Mouse (Mus musculus): ENCODE measurements around the gene Smarca4. TPM values are rescaled to one million over a fixed set of nuclear protein-coding genes. Genes with fewer than 3 reads are reported as not detected.

Gene Smarca4
- polyA plus RNA-seq, 2 experiments from 2014 or later = 26.2 to 34.6 TPM

DNA sequence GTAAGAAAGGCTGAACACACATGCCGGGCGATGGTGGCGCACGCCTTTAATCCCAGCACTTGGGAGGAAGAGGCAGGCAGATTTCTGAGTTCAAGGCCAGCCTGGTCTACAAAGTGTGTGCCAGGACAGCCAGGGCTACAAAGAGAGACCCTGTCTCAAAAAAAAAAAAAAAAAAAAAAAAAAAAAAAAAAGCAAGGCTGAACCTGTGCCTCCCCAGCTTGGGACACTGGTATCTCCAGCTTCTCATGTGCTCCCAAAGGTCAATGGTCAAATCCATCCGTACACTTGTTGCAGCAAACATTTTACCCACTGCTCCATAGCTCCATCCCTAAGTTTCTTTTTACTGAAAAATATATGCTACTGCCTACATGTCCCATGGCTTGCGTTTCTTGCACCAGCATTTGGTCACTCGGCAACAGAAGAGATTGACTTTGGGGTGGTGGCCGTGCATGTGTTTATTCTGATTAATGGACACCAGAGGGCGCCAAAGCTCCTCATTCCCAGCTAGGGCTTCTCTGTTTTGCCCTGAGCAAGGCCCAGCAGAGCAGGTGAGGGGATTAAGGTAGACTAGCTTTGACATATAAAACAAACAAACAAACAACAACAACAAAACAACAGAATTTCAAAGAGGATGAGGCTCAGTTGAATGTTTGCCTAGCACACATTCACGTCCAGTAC lies 14.1 kb upstream of the Smarca4 start:
- peak; percentile 60 for ATAC-seq

DNA sequence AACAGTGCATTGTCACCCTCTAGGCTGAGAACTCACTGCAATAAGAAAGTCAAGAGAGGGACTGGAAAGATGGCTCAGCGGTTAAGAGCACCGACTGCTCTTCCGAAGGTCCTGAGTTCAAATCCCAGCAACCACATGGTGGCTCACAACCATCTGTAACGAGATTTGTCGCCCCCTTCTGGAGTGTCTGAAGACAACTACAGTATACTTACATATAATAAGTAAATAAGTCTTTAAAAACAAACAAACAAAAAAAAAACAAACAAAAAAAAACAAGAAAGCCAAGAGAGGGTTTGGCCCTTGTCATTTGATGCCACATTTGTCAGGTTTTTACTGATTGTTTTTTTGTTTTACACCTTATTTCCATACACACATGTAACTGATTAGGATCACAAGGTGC lies 11.8 kb upstream of the Smarca4 start:
- ATAC-seq = no peak

DNA sequence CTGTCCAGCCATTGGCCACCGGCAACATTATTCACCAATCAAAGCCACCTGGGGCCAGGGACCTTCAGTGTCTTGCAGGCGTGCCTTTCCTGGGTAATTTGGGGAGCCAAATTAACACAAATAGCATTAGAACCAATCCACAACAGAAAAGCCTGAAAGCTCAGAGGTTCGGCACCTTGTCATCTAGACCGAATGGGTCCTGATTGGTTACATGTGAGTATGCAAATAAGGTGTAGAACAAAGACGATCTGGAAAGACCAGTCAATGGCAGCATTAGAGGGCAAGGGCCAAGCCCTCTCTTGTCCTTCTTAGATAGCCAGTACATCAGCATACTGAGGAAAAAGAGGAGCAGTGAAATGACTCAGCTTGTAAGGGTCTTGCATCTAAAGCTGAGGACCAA lies 10.1 kb upstream of the Smarca4 start:
- no peak for ATAC-seq

DNA sequence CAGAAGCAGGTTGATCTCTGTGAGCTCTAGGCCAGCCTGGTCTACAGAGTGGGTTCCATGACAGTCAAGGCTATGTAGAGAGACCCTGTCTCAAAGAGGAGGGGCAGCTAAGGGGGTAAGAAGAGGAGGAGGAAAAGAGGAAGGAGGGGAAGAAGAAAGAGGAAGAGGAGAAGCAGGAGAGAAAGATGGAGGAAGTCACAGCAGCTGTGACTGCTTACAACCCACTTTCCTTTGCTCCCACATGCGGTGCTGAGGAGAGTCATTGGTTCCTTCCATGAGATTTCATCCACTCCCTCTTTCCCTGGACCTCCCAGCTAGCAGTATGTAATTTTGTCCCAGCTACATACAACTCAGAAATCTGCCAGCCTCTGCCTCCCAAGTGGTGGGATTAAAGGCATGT lies 9.3 kb upstream of the Smarca4 start:
- no peak for ATAC-seq

DNA sequence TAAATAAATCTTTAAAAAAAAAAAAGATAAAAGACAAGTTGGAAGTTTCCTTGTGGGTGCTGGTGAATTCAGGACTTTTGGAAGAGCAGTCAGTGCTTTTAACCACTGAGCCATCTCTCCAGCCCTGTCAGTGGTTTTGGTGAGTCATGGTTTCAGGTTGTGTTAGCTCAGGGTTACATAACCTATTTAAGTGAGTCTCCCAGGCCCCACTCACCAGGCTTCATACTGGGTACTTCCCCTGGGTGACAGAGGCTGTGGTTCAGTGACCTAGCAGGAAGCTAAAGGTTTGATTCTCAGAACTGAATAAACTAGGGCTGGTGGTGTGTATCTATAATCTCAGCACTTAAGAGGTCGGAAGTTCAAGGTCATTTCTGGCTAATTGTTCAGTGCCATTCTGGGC lies 6.1 kb upstream of the Smarca4 start:
- peak; percentile 100 for ATAC-seq

DNA sequence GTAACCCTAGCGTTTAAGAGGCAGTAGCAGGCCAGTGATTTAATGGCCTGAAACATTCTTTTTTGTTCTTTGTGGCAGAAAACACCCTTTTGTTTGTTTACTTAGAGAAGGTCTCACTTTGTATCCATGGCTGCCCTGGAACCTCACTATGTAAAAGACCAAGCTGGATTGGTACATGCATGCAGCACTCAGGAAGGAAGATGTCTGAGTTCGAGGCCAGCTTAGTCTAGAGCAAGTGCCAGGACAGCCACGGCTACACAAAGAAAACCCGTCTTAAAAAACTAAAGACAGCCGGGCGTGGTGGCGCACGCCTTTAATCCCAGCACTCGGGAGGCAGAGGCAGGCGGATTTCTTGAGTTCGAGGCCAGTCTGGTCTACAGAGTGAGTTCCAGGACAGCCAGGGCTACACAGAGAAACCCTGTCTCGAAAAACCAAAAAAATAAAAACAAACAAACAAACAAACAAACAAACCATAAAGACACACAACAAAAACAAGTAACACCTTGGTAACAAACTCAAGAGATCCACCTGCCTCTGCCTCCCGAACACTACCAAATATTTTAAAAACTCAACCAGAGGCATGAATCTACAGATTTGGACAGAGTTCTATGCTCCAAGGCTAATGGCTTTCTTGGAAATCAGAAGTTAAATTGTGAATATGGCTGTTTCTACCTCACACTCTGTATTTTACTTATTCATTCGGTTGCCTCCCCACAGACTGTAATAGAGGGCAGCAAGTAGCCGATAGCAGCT lies 929 bp upstream of the Smarca4 start:
- peak; percentile 3 for ATAC-seq

DNA sequence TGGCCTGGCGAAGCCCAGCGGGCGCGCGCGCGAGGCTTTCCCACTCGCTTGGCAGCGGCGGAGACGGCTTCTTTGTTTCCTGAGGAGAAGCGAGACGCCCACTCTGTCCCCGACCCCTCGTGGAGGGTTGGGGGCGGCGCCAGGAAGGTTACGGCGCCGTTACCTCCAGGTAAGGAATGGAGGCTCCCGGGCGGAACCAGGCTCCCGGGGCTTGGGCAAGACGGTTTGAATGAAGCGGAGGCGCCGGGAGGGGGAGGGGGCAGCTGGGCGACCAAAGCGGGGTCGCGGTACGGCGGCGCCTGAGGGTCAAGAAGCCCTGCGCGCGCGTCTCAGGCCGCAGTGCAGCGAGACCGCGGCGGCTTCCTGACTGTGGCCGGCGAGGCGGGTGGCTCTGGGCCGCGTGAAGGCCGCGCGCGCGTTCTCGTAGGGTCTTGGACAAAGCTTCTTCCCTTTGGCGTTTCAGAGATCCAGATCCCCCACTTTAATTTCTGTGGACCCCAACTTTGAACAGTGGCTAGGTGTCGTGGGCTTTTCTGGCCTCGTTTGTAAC lies 338 bp downstream of the Smarca4 start:
- peak; percentile 13 for ATAC-seq

DNA sequence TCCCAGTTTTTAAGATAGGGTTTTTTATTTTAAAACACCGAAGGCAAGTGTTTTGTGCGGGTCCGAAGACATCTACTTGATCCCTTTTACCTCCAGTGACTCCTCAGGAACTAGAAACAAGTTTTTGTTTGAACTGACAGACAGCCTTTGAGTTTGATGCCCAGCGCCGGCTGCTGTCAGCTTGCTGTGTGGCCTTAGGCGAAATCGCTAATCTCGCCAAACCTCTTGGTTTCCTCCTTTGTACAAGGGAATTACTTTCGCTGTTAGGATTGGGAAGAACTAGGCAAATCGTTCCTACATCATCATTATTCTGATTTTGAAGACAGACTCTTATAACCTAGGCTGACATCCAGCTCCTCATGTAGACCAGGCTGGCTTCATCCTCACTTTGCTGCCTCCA lies 1.1 kb downstream of the Smarca4 start:
- no peak for ATAC-seq

DNA sequence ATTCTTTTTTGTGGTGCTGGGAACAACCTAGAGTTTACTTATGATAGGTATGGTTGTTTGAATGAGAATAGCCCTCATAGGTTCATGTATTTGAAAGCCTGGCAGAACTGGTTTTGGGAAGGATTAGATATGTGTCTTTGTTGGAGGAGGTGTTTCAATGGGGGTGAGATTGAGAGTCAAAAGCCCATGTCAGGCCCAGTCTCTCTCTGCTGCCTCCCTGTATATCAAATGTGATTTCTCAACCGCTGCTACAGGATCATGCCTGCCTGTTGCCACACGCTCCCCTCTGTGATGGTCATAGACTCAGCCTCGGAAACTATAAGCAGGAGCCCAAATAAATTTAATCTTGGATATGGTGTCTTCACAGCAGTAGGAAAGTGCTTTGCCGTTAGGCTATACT lies 4.3 kb downstream of the Smarca4 start:
- ATAC-seq = no peak

DNA sequence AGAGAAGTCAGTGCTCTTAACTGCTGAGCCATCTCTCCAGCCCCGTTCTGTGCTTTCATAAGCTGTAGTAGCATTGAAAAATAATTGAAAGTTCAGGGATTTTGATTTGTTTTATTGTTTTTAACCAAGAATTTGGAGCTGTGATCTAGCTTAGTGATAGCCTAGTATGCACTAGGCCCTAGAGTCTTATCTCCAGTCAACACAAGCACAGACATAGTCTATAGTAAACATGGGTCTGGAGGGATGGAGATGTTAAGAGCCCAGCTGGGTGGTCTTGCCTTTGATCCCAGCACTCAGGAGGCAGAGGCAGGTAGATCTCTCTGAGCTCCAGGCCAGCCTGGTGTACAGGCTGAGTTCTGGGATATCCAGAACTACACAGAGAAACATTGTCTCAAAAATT lies 6.7 kb downstream of the Smarca4 start:
- no peak for ATAC-seq

DNA sequence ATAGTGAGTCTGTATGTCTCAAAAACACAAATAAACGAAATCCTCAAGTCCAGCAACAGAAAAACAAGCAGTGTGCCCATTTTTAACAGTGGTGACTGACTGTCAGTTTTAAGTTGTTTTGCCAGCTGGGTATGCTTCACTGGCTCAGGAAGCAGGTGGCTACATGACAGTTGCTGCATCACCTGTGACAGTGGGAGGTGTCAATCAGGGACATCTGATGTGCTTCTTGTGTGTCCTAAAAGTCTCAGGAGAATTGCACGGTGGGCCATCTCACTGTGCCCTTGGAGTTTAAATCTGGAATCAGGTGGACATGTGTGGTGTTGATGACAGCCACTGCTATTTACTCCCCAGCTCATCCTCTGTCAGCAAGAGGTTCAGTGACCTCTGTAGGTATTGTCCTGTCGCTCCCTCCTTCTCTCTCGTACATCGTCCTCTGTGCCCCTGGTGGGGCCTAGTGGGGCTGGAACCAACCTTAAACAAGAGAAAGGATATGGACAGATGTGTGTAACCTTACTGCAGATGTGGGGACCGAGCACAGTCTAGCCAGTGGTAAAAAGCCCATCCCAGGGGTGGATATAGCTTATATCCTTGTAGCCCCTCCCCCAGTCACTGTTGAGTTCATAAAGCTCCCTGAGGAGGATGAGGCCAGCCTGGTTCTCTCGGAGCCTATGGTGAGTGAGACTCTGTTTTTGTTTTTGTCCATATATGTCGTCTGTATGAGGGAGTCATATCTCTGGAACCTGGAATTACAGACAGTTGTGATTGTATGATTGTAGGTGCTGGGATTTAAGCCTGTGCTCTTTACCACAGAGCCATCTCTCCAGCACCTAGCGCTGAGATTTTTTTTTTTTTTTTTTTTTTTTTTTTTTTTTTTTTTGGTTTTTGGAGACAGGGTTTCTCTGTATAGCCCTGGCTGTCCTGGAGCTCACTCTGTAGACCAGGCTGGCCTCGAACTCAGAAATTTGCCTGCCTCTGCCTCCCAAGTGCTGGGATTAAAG lies 9.7 kb downstream of the Smarca4 start:
- no peak for ATAC-seq

DNA sequence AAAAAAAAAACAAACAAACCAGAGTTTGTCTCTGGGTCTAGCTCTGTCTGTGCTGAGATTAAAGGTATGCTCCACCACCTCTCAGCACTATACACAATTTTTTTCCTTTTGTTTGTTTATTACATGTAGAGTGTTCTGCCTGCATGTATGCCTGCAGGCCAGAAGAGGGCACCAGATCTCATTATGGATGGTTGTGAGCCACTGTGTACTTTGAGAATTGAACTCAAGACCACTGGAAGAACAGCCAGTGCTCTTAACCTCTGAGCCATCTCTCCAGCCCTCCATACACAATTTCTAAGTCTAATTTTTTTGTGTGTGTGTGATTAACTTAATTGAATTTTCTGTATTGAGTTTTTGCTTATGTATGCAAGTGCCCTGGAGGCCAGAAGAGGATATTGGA lies 10.6 kb downstream of the Smarca4 start:
- ATAC-seq = no peak

DNA sequence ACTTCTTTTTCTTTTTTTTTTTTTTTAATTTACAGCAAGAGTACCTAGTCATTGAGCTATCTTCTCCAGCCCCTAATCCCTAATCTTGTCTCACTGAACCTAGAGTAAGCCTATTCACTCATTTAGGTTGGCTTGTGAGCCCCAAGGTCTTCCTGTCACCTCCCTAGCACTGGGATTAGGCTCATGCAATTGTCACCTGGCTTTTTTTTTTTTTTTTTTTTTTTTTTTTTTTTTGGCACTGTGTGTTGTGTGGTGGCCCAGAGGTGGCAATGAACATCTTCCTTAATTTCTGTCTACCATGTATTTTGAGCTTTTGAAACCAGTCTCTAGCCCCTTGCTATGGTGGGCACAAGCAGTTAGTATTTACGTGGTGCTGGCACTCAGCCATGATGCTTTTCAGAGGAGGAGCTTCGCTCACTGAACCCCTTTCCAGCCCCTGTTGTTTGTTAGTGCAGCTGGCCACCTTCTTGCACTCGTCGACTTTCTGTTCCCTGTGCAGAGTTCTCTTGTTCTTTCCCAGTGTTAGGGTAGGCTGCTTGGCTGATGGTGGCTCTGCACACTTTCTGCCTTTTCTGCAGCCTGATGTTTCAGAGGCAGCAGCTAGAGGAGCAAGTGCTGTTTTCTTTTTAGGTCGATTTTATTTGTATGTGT lies 11.3 kb downstream of the Smarca4 start:
- no peak for ATAC-seq

DNA sequence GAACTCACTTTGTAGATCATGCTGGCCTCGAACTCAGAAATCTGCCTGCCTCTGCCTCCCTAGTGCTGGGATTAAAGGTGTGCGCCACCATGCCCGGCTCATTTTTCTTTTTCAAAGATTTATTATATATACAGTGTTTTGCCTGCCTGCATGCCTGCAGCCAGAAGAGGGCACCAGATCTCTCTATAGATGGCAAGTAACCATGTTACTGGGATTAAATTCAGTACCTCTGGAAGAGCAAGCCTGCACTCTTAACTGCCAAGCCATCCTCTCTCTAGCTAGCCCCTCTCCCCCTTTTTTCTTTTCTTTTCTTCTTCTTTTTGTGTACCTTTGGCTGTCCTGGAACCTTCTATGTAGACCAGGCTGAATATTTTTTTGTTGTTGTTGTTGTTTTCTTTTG lies 14.7 kb downstream of the Smarca4 start:
- ATAC-seq = no peak

DNA sequence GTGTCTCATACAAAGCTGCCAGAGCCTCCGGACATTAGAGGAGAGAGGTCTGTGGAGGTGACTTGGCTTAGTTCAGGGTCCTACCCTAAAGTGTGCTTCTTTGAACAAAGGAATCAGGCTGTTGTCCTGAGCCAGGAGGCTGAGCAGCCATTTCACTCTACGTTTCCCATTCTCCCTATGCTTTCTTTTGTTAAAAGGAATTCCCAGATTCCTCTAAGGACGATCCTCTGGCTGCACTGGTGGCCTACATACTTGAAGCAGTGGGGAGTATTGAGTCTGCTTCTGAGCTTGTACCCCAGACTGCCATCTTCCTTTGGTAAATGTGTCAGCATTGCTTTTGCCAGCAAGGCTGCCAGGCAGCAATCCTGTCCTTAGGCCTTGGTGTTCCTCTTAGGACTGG lies 17.1 kb downstream of the Smarca4 start:
- no peak for ATAC-seq

DNA sequence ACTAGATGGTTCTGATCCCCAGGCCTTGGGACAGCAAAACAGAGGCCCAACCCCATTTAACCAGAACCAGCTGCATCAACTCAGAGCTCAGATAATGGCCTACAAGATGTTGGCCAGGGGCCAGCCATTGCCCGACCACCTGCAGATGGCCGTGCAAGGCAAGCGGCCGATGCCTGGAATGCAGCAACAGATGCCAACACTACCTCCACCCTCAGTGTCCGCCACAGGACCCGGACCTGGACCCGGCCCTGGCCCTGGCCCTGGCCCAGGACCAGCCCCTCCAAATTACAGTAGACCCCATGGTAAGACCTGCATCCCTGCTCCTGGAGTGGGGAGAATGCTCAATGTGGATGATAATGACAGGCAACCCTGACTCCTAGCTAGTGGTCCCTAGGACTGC lies 19.7 kb downstream of the Smarca4 start:
- ATAC-seq = no peak

DNA sequence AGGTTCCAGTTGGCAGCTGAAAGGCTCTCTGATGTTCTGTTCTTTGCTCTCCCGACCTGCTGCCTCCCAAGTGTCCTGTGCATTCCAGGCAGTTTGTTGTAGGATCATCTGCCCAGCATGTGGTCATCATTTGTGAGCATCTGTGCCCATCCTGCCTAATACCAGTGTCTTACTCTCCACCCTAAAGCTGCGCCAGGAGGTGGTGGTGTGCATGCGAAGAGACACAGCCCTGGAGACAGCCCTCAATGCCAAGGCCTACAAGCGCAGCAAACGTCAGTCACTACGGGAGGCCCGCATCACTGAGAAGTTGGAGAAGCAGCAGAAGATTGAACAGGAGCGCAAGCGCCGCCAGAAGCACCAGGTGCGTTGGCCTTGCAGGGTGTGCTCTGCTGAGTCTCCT lies 23.1 kb downstream of the Smarca4 start:
- ATAC-seq = no peak

DNA sequence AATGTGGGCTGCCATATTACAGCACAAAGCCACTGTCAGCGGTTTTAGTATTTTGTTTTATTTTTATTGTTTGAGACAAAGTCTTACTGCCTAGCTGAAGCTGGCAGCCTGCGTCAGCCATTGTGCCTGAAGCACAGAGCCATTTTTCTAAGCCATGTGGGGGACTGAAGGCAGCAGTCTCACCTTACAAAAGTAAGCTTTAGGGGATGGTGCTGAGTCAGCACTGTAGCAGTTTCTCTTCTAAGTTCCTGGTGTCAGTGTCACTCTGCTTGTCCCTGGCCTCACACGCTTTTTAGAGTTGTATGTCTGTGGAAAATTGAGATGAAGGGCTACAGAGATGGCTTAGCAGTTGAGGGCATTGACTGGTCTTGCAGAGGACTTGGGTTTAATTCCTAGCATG lies 30.4 kb downstream of the Smarca4 start:
- no peak for ATAC-seq

DNA sequence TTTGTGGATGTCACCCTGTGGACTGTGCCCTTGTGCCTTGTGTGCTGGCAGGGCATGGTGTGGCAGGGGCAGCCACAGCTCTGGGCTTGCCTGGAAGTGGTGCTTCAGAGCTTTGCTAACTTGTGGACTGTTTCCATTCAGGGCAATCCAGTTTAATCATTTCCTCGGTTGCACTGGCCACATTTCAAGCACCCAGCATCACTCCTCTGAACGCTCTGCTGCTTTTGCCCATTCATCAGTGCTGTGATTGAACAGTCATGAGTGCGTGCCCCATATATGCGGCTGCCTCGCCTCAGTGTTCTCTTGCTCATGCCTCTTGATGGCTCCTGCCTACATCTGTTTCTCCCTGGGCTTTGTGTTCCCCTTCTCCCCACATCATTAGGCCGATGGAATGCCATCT lies 31.8 kb downstream of the Smarca4 start:
- no peak for ATAC-seq

DNA sequence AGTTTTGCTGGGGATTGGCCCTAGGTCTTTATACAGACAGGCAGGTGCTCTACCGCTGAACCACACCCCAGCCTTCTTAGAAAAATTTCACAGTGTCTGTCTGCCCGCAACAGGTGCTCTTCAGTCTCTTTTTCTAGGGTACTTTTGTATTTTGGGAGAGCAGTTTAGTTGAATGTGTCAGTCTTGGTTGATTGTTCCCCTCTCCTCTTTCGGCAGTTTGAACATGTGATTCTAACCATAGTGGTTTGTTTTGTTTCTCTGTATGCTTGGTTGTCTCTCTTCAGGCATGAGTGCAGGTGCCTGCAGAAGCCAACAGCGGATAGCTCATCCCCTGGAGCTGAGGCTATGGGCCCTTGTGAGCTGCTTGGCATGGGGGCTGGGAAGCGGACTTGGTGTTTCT lies 36.3 kb downstream of the Smarca4 start:
- ATAC-seq = peak; percentile 19

DNA sequence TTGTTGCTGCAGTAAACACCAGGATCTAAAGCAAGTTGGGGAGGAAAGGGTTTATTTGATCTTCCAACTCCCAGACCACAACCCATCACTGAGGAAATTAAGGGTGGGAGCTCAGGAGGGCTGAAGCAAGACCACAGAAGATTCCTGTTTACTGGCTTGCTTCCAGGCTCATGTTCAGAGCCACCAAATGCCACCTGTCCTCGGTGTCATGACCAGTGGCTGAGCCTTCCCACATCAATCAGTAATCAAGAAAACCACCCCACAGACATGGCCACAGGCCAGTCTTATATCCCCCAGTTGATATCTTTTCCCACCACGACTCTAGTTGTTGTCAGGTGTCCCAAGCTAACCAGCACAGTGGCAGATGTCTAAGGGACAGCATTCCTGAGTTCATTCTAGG lies 37.3 kb downstream of the Smarca4 start:
- ATAC-seq = no peak

DNA sequence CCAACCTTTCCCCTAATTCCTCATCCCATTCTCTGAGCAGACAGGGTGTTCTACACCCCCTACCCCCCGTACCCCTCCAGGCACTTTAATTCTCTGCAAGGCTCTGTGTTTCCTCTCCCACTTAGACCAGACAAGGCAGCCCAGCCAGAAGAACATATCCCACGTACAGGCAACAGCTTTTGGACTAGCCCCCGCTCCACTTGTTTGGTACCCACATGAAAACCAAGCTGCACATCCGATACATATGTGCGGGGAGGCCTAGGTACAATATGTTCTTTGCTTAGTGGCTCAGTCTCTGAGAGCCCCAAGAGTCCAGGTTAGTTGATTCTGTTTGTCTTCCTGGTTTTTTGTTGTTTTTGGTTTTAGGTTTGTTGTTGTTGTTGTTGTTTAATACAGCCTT lies 46.1 kb downstream of the Smarca4 start:
- no peak for ATAC-seq

DNA sequence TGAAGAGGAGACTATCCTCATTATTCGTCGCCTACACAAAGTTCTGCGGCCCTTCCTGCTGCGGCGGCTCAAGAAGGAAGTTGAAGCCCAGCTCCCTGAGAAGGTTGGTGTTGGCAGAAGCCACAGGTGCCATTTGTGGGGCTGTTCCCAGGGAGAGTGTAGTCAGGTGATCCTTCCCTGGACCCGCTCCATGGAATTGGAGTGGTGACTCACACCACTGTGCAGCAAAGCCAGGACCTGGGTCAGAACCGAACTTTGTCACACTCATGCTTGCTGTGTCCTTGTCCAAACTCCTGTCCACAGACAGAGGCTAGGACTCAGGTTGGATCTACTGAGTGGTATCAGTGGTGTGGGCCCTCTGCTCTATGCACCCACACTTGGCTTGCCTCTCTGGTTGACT lies 53.0 kb downstream of the Smarca4 start:
- no peak for ATAC-seq

Data from activated CD4-positive, CD25-positive, alpha-beta regulatory T cell, adult 4 months (primary cell).